In genomic region chr6:134143649-134144097, GRCm38 (mm10) we compare ENCODE assay signal across 8 mouse cellular contexts.
DNase-seq lines count a peak whose midpoint lies in the region; ATAC-seq lines count a peak whose summit lies in the region.
"Had no signal": no experiment of that assay in that cellular context is flagged by ENCODE, and none has a peak within 500 bp of the region (broad histone marks: within the 10 kb centered on the region; RNA-seq: fewer than 3 reads in every experiment).

No protein-coding gene starts in this region.

- no peak overlapping the region for H3K4me2 ChIP-seq in kidney, embryonic 15.5 days
- H3K4me2 ChIP-seq in heart, embryonic 13.5 days = peak overlapping the region; percentile 30
- no peak overlapping the region for H3K4me2 ChIP-seq in limb, embryonic 15.5 days

- DNase-seq in kidney, adult 11 months = no peak
- peak; percentile 41 for DNase-seq in adipocyte (ENCODE audit: low spot score)
- DNase-seq in spleen, postnatal 36 days (ENCODE audit: low spot score in 2 of 2) = no peak
- no peak for DNase-seq in cerebellum, adult 9-10 months

- no peaks in the 10 kb centered on the region for H3K36me3 ChIP-seq in kidney, embryonic 15.5 days
- H3K36me3 ChIP-seq in heart, embryonic 13.5 days = peaks cover 5% of the 10 kb centered on the region
- H3K36me3 ChIP-seq in limb, embryonic 15.5 days = no peaks in the 10 kb centered on the region

- peaks cover 54% of the 10 kb centered on the region for H3K4me1 ChIP-seq in kidney, embryonic 15.5 days
- H3K4me1 ChIP-seq in heart, embryonic 13.5 days = peaks cover 83% of the 10 kb centered on the region
- H3K4me1 ChIP-seq in limb, embryonic 15.5 days = peaks cover 46% of the 10 kb centered on the region

- H3K4me3 ChIP-seq in kidney, embryonic 15.5 days (replicated peaks) = no peak overlapping the region
- H3K4me3 ChIP-seq in heart, embryonic 13.5 days = no peak overlapping the region
- no peak overlapping the region for H3K4me3 ChIP-seq in limb, embryonic 15.5 days

- peak overlapping the region; percentile 66 for H3K27ac ChIP-seq in kidney, embryonic 15.5 days
- peak overlapping the region; percentile 98 for H3K27ac ChIP-seq in heart, embryonic 13.5 days (replicated peaks)
- H3K27ac ChIP-seq in limb, embryonic 15.5 days = 0 out of 2 replicates have a peak overlapping the region, but pooled peaks have one; percentile 14

- 0 out of 2 replicates have a peak, but pooled peaks have one; percentile 16 for ATAC-seq in kidney, embryonic 15.5 days (replicated peaks; ENCODE audit: low FRiP score)
- ATAC-seq in heart, embryonic 13.5 days (ENCODE audit: extremely low read depth, insufficient number of reproducible peaks, low FRiP score, low TSS enrichment) = peak; percentile 35; the same call in 1 of the 2 replicates
- 0 out of 2 replicates have a peak, but pooled peaks have one; percentile 24 for ATAC-seq in limb, embryonic 15.5 days (ENCODE audit: insufficient number of reproducible peaks, low FRiP score, low TSS enrichment, low read depth)

- 45% methylated on average over 3 of the region's 3 CpGs for WGBS in kidney, embryonic 15.5 days
- WGBS in heart, embryonic 13.5 days = 17% methylated on average over 3 of the region's 3 CpGs
- 26% methylated on average over 3 of the region's 3 CpGs for WGBS in limb, embryonic 15.5 days

- no peaks in the 10 kb centered on the region for H3K27me3 ChIP-seq in kidney, embryonic 15.5 days
- H3K27me3 ChIP-seq in heart, embryonic 13.5 days (replicated peaks) = no peaks in the 10 kb centered on the region
- no peaks in the 10 kb centered on the region for H3K27me3 ChIP-seq in limb, embryonic 15.5 days

- H3K9ac ChIP-seq in kidney, embryonic 15.5 days = no peak overlapping the region
- peak overlapping the region; percentile 15; the same call in 1 of the 2 replicates for H3K9ac ChIP-seq in heart, embryonic 13.5 days
- H3K9ac ChIP-seq in limb, embryonic 15.5 days = no peak overlapping the region

- no peaks in the 10 kb centered on the region for H3K9me3 ChIP-seq in kidney, embryonic 15.5 days (replicated peaks)
- no peaks in the 10 kb centered on the region for H3K9me3 ChIP-seq in heart, embryonic 13.5 days
- no peaks in the 10 kb centered on the region for H3K9me3 ChIP-seq in limb, embryonic 15.5 days
- H3K9me3 ChIP-seq: G1E had no signal

Comparison
In these comparisons a context has a peak if more than half of its experiments do, and no peak if none do; other contexts are left out.
1. H3K27ac ChIP-seq: peak in every context shown above with its lines; median percentile 98 in heart, embryonic 13.5 days; 66 in kidney, embryonic 15.5 days; 14 in limb, embryonic 15.5 days.